Mouse (Mus musculus) gastrocnemius, adult 2 months (tissue): Measurements from ENCODE around the gene 2310057M21Rik. TPM values are rescaled to one million over a fixed set of nuclear protein-coding genes. Genes with fewer than 3 reads are reported as not detected.
A peak's percentile ranks its signal among the peaks of the same experiment; 100 is the strongest.

Experiments used
- DNase-seq: peaks from one replicate; pipeline ENCODE4 v3.0.0; 2022
- H3K27ac ChIP-seq: fragments of 200-600 bp; 2 replicates; pipeline ENCODE4 v1.8.1; 2022; ENCODE audit warnings: mild to moderate bottlenecking
- H3K4me3 ChIP-seq: fragments of 200-600 bp; 2 replicates; pipeline ENCODE4 v1.8.1; 2022; ENCODE audit warnings: mild to moderate bottlenecking, moderate library complexity
- CTCF ChIP-seq: fragments of 200-600 bp; IDR thresholded peaks from 2 replicates; pipeline ENCODE4 v1.8.1; 2022; ENCODE audit warnings: antibody characterized with exemption, mild to moderate bottlenecking, moderate library complexity
- intact Hi-C: fragments of 180-260 bp; cut with DNase I; formaldehyde crosslinking; loops from one replicate; pipeline ENCODE4 v1.15.1; 2025
- total RNA-seq, 2 experiments: library from RNA; stranded (reverse); gene quantifications; 2 replicates each; pipeline ENCODE4 v1.2.3; 2021

Gene 2310057M21Rik
- total RNA-seq, 2 experiments from 2014 or later: 18.5 to 24.0 TPM

- TF ChIP-seq CTCF: no peak
- Histone ChIP-seq H3K27ac (no peak overlapping the region), H3K4me3 (no peak overlapping the region)
- intact Hi-C loops: loop anchor here (10.0 kb wide), 1 partner anchor 191 kb away; no protein-coding TSS in a partner anchor
- DNase-seq: no peak
Observed at GRCm38 (mm10) chr7:131364131-131364530, 1.6 kb upstream of the 2310057M21Rik start.

GRCm38 (mm10) chr7:131362269-131362614 is 317 bp downstream of the 2310057M21Rik start:
- TF ChIP-seq CTCF: no peak
- H3K4me3 ChIP-seq: peak overlapping the region; percentile 97
- H3K27ac ChIP-seq: peak overlapping the region; percentile 97
- peak; percentile 90 for DNase-seq
- intact Hi-C loops: loop anchor here (2.0 to 10.0 kb wide), 2 partner anchors 49 to 193 kb away; partner anchors contain the start of genes Acadsb and Ikzf5

GRCm38 (mm10) chr7:131356105-131356504 is 6.5 kb downstream of the 2310057M21Rik start:
- no peak for DNase-seq
- Histone ChIP-seq H3K4me3 (no peak overlapping the region), H3K27ac (no peak overlapping the region)
- no peak for TF ChIP-seq CTCF
- intact Hi-C loops: no loop called here

- no peak for TF ChIP-seq CTCF
- intact Hi-C loops: no loop called here
- peak; percentile 33 for DNase-seq
- H3K27ac ChIP-seq: peak overlapping the region; percentile 20
- H3K4me3 ChIP-seq: no peak overlapping the region
Observed at GRCm38 (mm10) chr7:131345856-131346541, 16.6 kb downstream of the 2310057M21Rik start.

GRCm38 (mm10) chr7:131337502-131338068 is 25.0 kb downstream of the 2310057M21Rik start:
- Histone ChIP-seq H3K4me3 (no peak overlapping the region), H3K27ac (no peak overlapping the region)
- no peak for TF ChIP-seq CTCF
- intact Hi-C loops: no loop called here
- DNase-seq: no peak

- no peak for TF ChIP-seq CTCF
- H3K27ac ChIP-seq: no peak within 1 kb of the TSS
- intact Hi-C loops: no loop called here
- DNase-seq: no peak
- no peak within 1 kb of the TSS for H3K4me3 ChIP-seq
Observed at GRCm38 (mm10) chr7:131333564-131333963, 29.0 kb downstream of the 2310057M21Rik start, which contains the start of gene Fam24a. TSS of gene Fam24a (plus strand) at chr7:131333864.

GRCm38 (mm10) chr7:131331688-131332087 is 30.9 kb downstream of the 2310057M21Rik start:
- H3K27ac ChIP-seq: no peak overlapping the region
- no peak for DNase-seq
- no peak for TF ChIP-seq CTCF
- intact Hi-C loops: no loop called here
- H3K4me3 ChIP-seq: no peak overlapping the region

GRCm38 (mm10) chr7:131329416-131329815 is 33.1 kb downstream of the 2310057M21Rik start, which contains the start of gene Fam24b:
TSS of gene Fam24b (minus strand) at chr7:131329516.
- intact Hi-C loops: no loop called here
- no peak for DNase-seq
- Histone ChIP-seq H3K4me3 (no peak within 1 kb of the TSS), H3K27ac (no peak within 1 kb of the TSS)
- no peak for TF ChIP-seq CTCF

- DNase-seq: no peak
- intact Hi-C loops: no loop called here
- no peak for TF ChIP-seq CTCF
- Histone ChIP-seq H3K27ac (no peak overlapping the region), H3K4me3 (no peak overlapping the region)
Observed at GRCm38 (mm10) chr7:131327054-131327453, 35.5 kb downstream of the 2310057M21Rik start.

GRCm38 (mm10) chr7:131322192-131322591 is 40.4 kb downstream of the 2310057M21Rik start, which contains the start of gene Cuzd1:
TSS of gene Cuzd1 (minus strand) at chr7:131322292.
- Histone ChIP-seq H3K27ac (no peak within 1 kb of the TSS), H3K4me3 (no peak within 1 kb of the TSS)
- no peak for TF ChIP-seq CTCF
- DNase-seq: peak; percentile 45
- intact Hi-C loops: no loop called here

- H3K4me3 ChIP-seq: no peak overlapping the region
- DNase-seq: no peak
- intact Hi-C loops: no loop called here
- TF ChIP-seq CTCF: no peak
- H3K27ac ChIP-seq: no peak overlapping the region
Observed at GRCm38 (mm10) chr7:131318340-131318739, 44.2 kb downstream of the 2310057M21Rik start.

GRCm38 (mm10) chr7:131317587-131317986 is 45.0 kb downstream of the 2310057M21Rik start:
- intact Hi-C loops: no loop called here
- no peak for DNase-seq
- no peak for TF ChIP-seq CTCF
- Histone ChIP-seq H3K27ac (no peak overlapping the region), H3K4me3 (no peak overlapping the region)

GRCm38 (mm10) chr7:131314493-131314892 is 48.1 kb downstream of the 2310057M21Rik start:
- no peak overlapping the region for H3K4me3 ChIP-seq
- no peak overlapping the region for H3K27ac ChIP-seq
- TF ChIP-seq CTCF: no peak
- intact Hi-C loops: no loop called here
- no peak for DNase-seq
